Comparison of ENCODE assay signal across 8 mouse cellular contexts in the genomic region with DNA sequence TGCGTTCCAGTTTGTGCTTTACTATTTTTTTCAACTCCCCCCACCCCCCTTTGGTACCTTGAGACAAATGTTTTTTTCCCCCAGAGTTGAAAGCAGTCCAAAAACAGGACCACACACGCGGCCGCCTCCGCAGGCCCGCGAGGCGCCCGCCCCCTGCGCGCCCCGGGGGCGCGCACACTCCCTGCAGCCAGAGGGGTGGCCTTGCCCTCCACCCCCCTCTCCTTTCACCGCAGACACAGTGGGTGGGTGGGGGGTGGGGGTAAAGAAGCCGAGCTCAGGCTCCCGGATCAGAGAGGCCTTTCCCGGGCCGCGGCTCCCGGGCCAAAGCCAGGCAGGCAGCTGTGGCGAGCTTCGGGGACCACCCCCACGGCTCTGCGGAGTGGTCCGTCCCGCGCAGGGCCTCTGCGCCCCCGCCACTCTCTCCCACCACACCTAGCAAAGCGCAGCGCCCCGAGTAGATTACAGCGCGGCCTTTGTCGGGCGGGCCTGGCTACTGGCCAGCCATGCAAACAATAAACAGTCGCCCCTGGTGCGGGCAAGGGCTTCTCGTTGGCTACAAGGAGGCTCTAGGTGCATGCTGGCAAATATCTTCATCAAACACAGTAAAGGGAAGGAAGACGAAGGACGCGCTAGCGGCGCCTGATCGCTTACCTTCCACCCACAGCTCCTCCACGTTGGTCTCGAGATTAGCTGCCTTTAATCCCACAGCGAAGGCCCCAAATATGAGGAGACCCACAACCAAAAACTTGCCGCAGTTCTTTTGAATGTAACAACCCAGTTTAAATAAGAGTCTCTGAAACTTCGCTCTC. TPM values are rescaled to one million over a fixed set of nuclear protein-coding genes. Genes with fewer than 3 reads are reported as not detected.
DNase-seq lines count a peak whose midpoint lies in the region; ATAC-seq and TF ChIP-seq lines count a peak whose summit lies in the region.

No protein-coding gene starts in this region.

- peaks cover 37% of the 10 kb centered on the region for H3K27me3 ChIP-seq in forebrain, embryonic 13.5 days
- no peaks in the 10 kb centered on the region for H3K27me3 ChIP-seq in lung, postnatal 0 days (replicated peaks; ENCODE audit: insufficient read depth, low read length)

- peak; percentile 84 to 86 for DNase-seq in heart, postnatal 10 days
- peak; percentile 84 to 90 for DNase-seq in kidney, postnatal 4 days
- peak; percentile 84 for DNase-seq in lung, postnatal 0 days (ENCODE audit: low spot score)
- DNase-seq in ovary, postnatal 14 days (ENCODE audit: low spot score), result peak; percentile 66
- DNase-seq in thymus, postnatal 14 days, result peak; percentile 85

- peak overlapping the region; percentile 99 for H3K4me2 ChIP-seq in forebrain, embryonic 13.5 days
- peak overlapping the region; percentile 91 for H3K4me2 ChIP-seq in lung, postnatal 0 days (replicated peaks; ENCODE audit: low read depth, low read length)

- under 1% methylated on average over 51 of the region's 51 CpGs for WGBS in bone marrow, adult 2 months
- WGBS in forebrain, embryonic 13.5 days, result under 1% methylated on average over 51 of the region's 51 CpGs
- WGBS in lung, postnatal 0 days, result under 1% methylated on average over 50 of the region's 51 CpGs

- peaks cover 4% of the 10 kb centered on the region; the same call in 1 of the 2 replicates for H3K36me3 ChIP-seq in forebrain, embryonic 13.5 days (ENCODE audit: poor library complexity, severe bottlenecking)
- no peaks in the 10 kb centered on the region; the same call in 1 of the 2 replicates for H3K36me3 ChIP-seq in lung, postnatal 0 days (ENCODE audit: insufficient read depth, low read length)

- no peaks in the 10 kb centered on the region for H3K4me1 ChIP-seq in bone marrow, adult 2 months (ENCODE audit: control insufficient read depth, insufficient read depth, low read length)
- H3K4me1 ChIP-seq in forebrain, embryonic 13.5 days, result peaks cover 58% of the 10 kb centered on the region
- peaks cover 23% of the 10 kb centered on the region for H3K4me1 ChIP-seq in lung, postnatal 0 days (ENCODE audit: insufficient read depth, low read depth, low read length)

- H3K9ac ChIP-seq in forebrain, embryonic 13.5 days, result peak overlapping the region; percentile 97
- peak overlapping the region; percentile 86 for H3K9ac ChIP-seq in lung, postnatal 0 days (replicated peaks; ENCODE audit: low read depth)

- peak overlapping the region; percentile 63 for H3K4me3 ChIP-seq in bone marrow, adult 2 months (replicated peaks; ENCODE audit: control insufficient read depth, low read depth, low read length)
- peak overlapping the region; percentile 93 for H3K4me3 ChIP-seq in forebrain, embryonic 13.5 days
- peak overlapping the region; percentile 87 for H3K4me3 ChIP-seq in lung, postnatal 0 days (ENCODE audit: low read depth, low read length)

- peak; percentile 17 for ATAC-seq in CD4-positive, CD25-positive, alpha-beta regulatory T cell, adult 4 months
- ATAC-seq in forebrain, embryonic 13.5 days, result peak; percentile 66
- peak; percentile 34 for ATAC-seq in lung, postnatal 0 days

- peak overlapping the region; percentile 38 for H3K27ac ChIP-seq in bone marrow, adult 2 months (ENCODE audit: control insufficient read depth, insufficient read depth, low read depth, low read length, poor library complexity)
- H3K27ac ChIP-seq in forebrain, embryonic 13.5 days, result peak overlapping the region; percentile 99
- H3K27ac ChIP-seq in lung, postnatal 0 days (ENCODE audit: low read length), result peak overlapping the region; percentile 98

- TF ChIP-seq EP300 in lung, postnatal 0 days (IDR thresholded peaks at IDR 0.05), result peak; percentile 18; the same call in 1 of the 2 replicates

- no peak for TF ChIP-seq CTCF in bone marrow, adult 2 months (IDR thresholded peaks at IDR 0.05; ENCODE audit: control insufficient read depth, insufficient read depth, low read length)
- TF ChIP-seq CTCF in lung, postnatal 0 days (IDR thresholded peaks at IDR 0.05), result no peak

- peak; percentile 65; the same call in 1 of the 2 replicates for TF ChIP-seq POLR2A in bone marrow, adult 2 months (IDR thresholded peaks at IDR 0.05; ENCODE audit: borderline replicate concordance, control insufficient read depth, low read depth, low read length)

- intact Hi-C loops in heart, postnatal 10 days (cut with DNase I), result no loop called here

- H3K9me3 ChIP-seq in forebrain, embryonic 13.5 days (replicated peaks), result no peaks in the 10 kb centered on the region
- H3K9me3 ChIP-seq in lung, postnatal 0 days (ENCODE audit: low read length), result no peaks in the 10 kb centered on the region

RNA-seq across cellular contexts. Expression of a gene that starts 10.2 kb away (rescaled TPM):
- 10 to 100 TPM; 13.6 to 15.9 TPM for polyA plus RNA-seq in CD4-positive, CD25-positive, alpha-beta regulatory T cell, adult 4 months (2017; shearing (Covaris generic))
- 3.0 and 3.4 TPM in 2 replicates for polyA plus RNA-seq in bone marrow, adult 2 months (2011; ENCODE audit: insufficient read depth, insufficient read length, low replicate concordance, missing spikeins)
- 11.3 and 16.0 TPM in 2 replicates for polyA plus RNA-seq in forebrain, embryonic 13.5 days (2015; fragmentation: Nextera tagmentation; extraction: Ambion mirVana)
- total RNA-seq in heart, postnatal 10 days (2021), result 10 to 100 TPM; 16.3 to 20.3 TPM
- 15.2 and 21.3 TPM in 2 replicates for polyA plus RNA-seq in lung, postnatal 0 days (2015; fragmentation: Nextera tagmentation; extraction: Ambion mirVana)

Comparison
In these comparisons a context has a peak if more than half of its experiments do, and no peak if none do; other contexts are left out.
1. Peak in every context shown above with its lines: DNase-seq, ATAC-seq, H3K4me3 ChIP-seq and H3K27ac ChIP-seq.
2. H3K27ac ChIP-seq: peak in every context shown above with its lines; median percentile 99 in forebrain, embryonic 13.5 days; 98 in lung, postnatal 0 days; 38 in bone marrow, adult 2 months.